Mouse (Mus musculus) embryo, embryonic 11 days (tissue): ENCODE measurements around the gene Fbxo44.
"Not testable (repeated sequence)": the region's sequence is repeated elsewhere in the genome, so short reads cannot be mapped to it uniquely, and the experiment has no call there.

Experiments
- DNase-seq: peaks from one replicate; pipeline ENCODE4 v3.0.0-alpha.2; 2015

The Fbxo44 gene

DNA sequence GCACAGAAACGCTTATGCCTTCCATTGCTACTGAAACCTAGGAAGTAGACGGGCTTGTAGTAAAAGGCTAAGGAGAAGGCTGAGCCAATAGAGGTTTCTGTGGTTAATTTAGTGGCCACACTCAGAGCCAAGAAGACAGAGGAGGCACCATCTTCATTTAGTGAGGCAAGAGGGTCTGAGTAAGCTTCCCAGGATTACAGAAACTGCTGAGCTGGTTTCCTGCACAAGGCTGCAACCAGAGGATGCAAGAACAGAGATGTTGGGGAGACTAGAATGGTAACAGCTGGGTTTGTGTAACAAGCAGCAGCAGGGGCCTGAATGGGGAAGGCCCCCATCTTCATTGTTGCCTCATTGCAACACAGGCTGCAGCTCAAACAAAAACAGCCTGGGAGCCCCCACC, 31.6 kb downstream of the Fbxo44 start:
- no peak for DNase-seq

GRCm38 (mm10) chr4:148128241-148128640, 32.0 kb downstream of the Fbxo44 start:
- no peak for DNase-seq

DNA sequence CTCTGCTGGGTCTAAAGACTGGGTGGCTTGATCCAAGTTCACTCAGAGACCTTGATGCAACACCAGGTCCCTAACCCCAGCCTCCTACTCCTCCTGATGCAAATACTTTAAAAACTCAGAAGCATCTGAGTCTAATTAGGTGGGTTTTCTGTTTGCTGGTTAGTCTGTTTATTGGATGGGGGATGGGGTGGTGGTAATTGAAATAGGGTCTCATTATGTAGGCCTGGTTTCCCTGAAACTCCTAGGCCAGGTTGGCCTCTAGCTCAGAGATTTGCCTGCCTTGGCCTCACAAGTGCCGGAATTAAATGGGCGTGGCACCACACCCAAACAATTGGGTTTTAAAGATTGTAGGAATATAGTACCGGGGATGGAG, 37.6 kb downstream of the Fbxo44 start:
- peak; percentile 27 for DNase-seq

GRCm38 (mm10) chr4:148121982-148122693, 38.1 kb downstream of the Fbxo44 start:
- peak; percentile 53 for DNase-seq

DNA sequence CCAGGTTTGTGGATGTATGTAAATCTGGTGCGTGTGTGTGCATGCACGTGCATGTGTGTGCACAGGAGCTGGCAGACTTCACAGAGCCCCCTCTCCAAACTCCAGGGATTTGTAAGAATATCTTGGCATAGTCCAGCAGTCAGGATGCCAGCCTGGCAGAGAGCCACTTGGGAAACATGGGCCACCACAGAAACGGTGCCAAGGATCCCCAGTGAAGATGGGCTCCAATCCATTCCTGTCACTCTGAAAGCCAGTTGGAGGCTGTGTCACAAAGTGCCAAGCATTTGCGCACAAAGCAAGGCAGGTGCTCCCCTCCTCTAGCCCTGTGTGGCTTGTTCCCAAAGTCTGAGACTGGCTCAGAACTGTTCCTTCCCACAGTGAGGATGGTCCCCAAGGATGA, 38.9 kb downstream of the Fbxo44 start:
- no peak for DNase-seq

GRCm38 (mm10) chr4:148120555-148120954, 39.7 kb downstream of the Fbxo44 start:
- no peak for DNase-seq

DNA sequence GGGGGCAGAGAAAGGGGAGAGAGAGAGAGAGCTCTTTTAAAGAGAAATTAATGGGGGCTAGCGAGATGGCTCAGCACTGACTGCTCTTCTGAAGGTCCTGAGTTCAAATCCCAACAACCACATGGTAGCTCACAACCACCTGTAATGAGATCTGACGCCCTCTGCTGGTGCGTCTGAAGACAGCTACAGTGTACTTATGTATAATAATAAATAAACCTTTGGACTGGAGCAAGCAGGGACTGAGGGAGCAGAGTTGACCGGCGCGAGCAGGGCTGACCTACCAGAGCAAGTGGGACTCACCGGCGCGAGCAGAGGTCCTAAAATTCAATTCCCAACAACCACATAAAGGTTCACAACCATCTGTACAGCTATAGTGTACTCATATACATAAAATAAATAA, 40.7 kb downstream of the Fbxo44 start:
- not testable (repeated sequence) for DNase-seq

DNA sequence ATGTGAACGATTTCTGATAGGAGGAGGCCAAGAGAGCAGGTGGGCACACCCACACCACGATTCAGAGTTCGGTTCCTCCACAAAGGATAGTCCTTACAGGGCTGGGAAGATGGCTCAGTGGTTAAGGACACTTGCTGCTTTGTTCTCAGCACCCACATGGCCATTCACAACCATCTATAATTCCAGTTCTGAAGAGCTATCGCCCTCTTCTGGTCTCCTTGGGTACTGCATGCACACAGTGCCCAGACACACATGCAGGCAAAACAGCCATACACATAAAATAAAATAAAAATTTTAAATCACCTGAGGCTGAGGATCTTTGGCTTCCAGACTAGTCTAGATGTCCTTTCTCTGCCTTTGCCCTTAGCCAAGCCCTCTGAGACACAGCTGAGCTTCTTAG, 42.9 kb downstream of the Fbxo44 start:
- DNase-seq: no peak

- DNase-seq: no peak
Measured at GRCm38 (mm10) chr4:148116657-148117056, 43.6 kb downstream of the Fbxo44 start.

DNA sequence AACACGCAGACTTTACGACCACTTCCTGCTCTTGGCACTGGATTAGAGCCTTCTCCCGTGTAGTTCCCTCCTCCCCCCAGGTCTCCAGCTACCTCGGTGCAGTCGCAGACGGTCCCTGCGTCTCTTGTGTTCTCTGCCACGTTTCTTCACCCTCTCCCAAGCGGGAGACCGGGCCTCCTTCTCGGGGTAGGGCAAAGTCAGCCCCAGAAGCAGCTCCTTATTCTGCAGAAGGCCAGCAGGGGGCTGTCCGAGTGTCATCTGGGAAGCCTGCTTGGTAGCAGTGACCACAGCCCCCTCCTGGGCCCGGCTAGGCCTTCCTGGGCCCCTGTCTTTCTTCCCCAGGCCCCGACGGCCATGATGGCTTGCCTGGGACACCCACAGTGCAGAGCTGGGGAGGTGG, 44.8 kb downstream of the Fbxo44 start:
- DNase-seq: peak; percentile 75

GRCm38 (mm10) chr4:148114758-148115391, 45.4 kb downstream of the Fbxo44 start:
- peak; percentile 86 for DNase-seq

DNA sequence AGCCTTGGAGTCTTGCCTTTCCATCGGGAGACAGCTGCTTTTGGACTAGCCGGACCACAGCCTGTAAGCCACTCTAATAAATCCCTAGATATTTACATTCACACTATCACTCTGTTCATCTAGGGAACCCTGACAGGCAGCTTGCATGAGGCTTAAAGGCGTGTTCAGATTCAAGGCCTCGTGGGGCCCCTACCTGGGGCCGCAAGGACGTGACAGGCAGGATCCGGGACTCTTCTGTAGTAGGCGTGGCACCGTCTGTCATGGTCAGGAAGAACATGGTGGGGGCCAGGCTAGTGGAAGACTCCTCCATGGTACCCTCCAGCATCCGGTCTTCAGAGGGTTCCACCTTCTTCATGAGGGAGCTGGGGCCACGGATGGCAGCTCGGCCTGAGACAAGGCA, 47.8 kb downstream of the Fbxo44 start:
- no peak for DNase-seq

GRCm38 (mm10) chr4:148109215-148109614, 51.1 kb downstream of the Fbxo44 start:
- no peak for DNase-seq

DNA sequence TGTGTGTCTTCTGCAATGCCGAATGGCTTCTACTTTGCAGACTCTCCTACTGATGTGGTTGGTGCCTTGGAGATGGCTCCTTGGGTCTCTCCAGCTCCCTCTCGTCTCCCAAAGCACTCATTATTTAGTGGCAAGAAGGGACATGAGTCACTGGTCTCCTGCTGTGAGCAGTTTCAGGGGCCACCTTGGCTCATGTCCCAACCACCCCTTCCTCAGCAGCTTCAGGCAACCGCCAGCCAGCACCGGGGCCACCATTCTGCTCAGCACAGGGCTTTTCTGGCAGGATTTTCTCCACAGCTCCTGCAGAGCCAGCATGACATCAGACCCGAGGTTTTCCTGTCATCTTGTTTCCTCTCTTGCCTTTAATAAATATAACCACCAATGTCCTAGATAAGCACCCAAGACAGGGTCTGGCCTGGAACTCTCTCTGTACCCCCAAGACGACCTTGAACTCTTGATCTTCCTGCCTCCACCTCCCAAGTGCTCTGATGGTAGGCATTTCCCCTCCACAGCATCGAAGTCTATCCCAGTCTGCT, 51.6 kb downstream of the Fbxo44 start:
- DNase-seq: no peak

DNA sequence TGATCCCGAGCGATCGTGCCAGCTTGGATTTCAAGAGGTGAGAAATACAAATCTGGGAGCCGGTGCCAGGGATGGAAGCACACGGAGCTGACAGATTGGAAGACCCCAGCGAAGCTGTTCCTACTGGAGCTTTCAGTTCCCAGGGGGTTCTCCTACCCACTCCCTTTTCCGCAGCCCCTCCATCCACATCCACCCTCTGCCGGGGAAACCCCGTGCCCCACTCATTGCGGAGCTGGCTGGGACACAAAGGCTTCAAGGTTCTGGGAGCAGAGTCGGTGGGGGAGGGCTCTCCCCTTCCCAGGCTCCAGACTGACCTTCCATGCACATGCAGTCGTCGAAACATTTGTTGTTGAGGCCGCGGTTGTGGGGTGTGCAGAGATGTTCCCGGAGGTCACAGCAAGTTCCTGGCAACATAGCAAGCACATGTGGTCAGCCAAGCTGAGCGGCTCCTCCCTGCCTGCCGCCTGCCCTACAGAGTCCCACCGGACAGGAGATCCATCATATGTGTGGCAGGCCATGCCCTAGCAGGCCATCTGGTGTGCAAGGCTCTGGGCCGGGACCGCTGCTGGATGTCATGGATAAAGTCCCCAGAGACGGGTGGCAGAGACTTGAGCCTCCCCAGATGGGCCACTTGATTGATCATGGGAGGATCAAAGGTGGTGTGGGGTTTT, 52.5 kb downstream of the Fbxo44 start:
- peak; percentile 76 for DNase-seq

DNA sequence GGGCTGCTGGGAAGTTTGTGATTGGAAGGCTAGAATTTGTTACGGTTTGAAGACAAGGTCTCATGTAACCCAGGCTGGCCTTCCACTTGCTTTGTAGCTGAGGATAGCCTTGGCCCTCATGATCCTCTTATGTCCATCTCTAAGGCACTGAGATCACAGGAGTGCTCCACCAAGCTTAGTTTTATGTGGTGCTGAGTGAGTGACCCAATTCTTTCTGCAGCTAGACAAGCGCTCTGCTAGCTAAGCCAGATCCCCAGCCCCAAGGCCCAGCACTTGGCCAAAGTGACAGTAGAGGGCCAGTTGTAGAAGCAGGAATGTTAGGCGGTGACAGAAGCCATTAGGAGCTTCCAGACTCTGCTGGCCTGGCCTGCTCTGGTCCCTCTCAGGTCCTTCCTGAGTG, 56.1 kb downstream of the Fbxo44 start:
- DNase-seq: no peak
